Mouse (Mus musculus) thymus, adult 2 months (tissue): ENCODE measurements around the gene Mre11a.

Source experiments
- CTCF ChIP-seq: fragments of 200-500 bp; IDR thresholded peaks from 2 replicates; pipeline ENCODE4 v1.5.1; 2012; ENCODE audit warnings: mild to moderate bottlenecking, control low read depth, low read length, moderate library complexity, borderline replicate concordance; ENCODE audit not compliant: control insufficient read depth, poor library complexity, insufficient read depth; ENCODE audit errors: extremely low read depth
- POLR2A ChIP-seq: fragments of 200-500 bp; IDR thresholded peaks from 2 replicates; pipeline ENCODE4 v1.6.1; 2012; ENCODE audit warnings: mild to moderate bottlenecking, low read length, control low read depth, moderate library complexity; ENCODE audit not compliant: control insufficient read depth, poor library complexity, insufficient read depth; ENCODE audit errors: extremely low read depth

DNA sequence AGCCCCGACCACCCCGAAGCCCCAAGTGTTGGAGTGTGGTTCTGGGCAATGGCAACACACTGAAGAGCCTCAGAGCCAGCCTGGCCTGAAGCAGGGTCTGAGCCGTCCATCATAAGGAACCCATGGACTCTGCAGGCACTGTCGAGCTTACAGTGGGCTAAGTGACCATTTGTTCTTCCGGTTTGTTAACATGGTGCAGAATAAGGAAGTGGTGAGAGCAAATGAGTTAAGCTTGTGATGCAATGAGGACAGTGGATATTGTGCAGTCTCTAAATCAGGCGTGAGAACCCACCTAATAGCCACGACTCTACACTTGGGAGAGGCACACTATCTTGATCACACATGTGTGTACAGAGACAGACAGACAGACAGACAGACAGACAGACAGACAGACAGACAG, 25.9 kb upstream of the Mre11a start:
- TF ChIP-seq CTCF = no peak
- no peak for TF ChIP-seq POLR2A
